Mouse (Mus musculus) stomach, postnatal 0 days (tissue): Measurements from ENCODE around the gene Chil1. TPM values are rescaled to one million over a fixed set of nuclear protein-coding genes. Genes with fewer than 3 reads are reported as not detected.

ENCODE experiments used
- ATAC-seq: fragments of 200-750 bp; cut with Nextera tagmentation; 2 replicates; pipeline ENCODE4 v1.8.0; 2017; ENCODE audit not compliant: low FRiP score, low TSS enrichment
- DNase-seq: peaks from one replicate; pipeline ENCODE4 v3.0.0-alpha.2; 2016; ENCODE audit warnings: low spot score
- H3K27ac ChIP-seq: fragments of 300-500 bp; sonication (generic); replicated peaks from 2 replicates; pipeline ENCODE4 v1.5.1; 2014; ENCODE audit warnings: mild to moderate bottlenecking, control low read depth
- H3K27me3 ChIP-seq: fragments of 300-500 bp; sonication (generic); 2 replicates; pipeline ENCODE4 v1.6.1; 2014; ENCODE audit warnings: low read length; ENCODE audit not compliant: control insufficient read depth, insufficient read depth
- H3K36me3 ChIP-seq: fragments of 300-500 bp; sonication (generic); 2 replicates; pipeline ENCODE4 v1.6.1; 2014; ENCODE audit warnings: low read length, mixed read lengths; ENCODE audit not compliant: control insufficient read depth, insufficient read depth
- H3K4me1 ChIP-seq: fragments of 300-500 bp; sonication (generic); replicated peaks from 2 replicates; pipeline ENCODE4 v1.6.1; 2014; ENCODE audit warnings: antibody characterized with exemption; ENCODE audit not compliant: control insufficient read depth, insufficient read depth
- H3K4me2 ChIP-seq: fragments of 300-500 bp; sonication (generic); replicated peaks from 2 replicates; pipeline ENCODE4 v1.6.1; 2014; ENCODE audit warnings: low read depth, mild to moderate bottlenecking, control low read depth, moderate library complexity
- H3K4me3 ChIP-seq: fragments of 300-500 bp; sonication (generic); 2 replicates; pipeline ENCODE4 v1.5.1; 2014; ENCODE audit warnings: low read depth, low read length, control low read depth
- H3K9ac ChIP-seq: fragments of 300-500 bp; sonication (generic); 2 replicates; pipeline ENCODE4 v1.6.1; 2014; ENCODE audit warnings: mild to moderate bottlenecking, low read length, control low read depth, mixed read lengths
- H3K9me3 ChIP-seq: fragments of 300-500 bp; sonication (generic); 2 replicates; pipeline ENCODE4 v1.6.1; 2016; ENCODE audit warnings: low read length; ENCODE audit not compliant: control insufficient read depth
- CTCF ChIP-seq: IDR thresholded peaks from 2 replicates; pipeline ENCODE4 v1.5.1; 2016; ENCODE audit warnings: antibody characterized with exemption, low read depth, mild to moderate bottlenecking, moderate library complexity
- EP300 ChIP-seq: optimal IDR thresholded peaks from 2 replicates; pipeline ENCODE3; 2016; ENCODE audit warnings: antibody characterized with exemption
- WGBS: fragments of 180-500 bp; shearing (Covaris S2); extraction: QIAGEN DNeasy Blood & Tissue Kit; methylation state at CpG from one replicate; pipeline ENCODE4 v1.1.7; 2014; 5-methylcytosine and 5-hydroxymethylcytosine counted together
- polyA plus RNA-seq: library from polyadenylated mRNA; unstranded; fragments of >200 nt; fragmentation: Nextera tagmentation; extraction: Ambion mirVana; gene quantifications from 2 replicates; pipeline ENCODE4 v1.2.1, GENCODE M21; 2015

Gene Chil1
- polyA plus RNA-seq = 2.8 and 3.1 TPM in 2 replicates

DNA sequence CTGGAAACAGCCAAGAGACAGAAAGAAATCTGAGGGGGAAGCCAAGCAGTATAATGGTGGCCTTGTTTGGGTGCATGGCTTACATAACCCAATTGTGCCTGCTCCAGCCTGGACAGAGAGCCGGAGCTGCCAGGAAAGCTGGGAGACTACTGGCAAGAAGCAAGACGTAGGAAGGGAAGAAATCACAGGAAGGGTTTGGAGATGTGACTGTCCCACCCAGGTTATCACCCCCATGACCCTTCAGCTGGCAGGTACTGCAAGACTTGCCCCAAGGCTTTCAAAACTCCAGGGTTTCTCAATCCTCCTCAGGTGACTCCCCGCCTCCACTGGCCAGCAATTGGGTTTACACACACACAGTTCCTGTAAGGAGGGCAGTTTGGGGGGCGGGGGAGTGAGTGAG lies at the start of gene Chil1:
Gene Chil1 (plus strand): TSS at position 152 of the 400 bp plus-strand sequence.
- Histone ChIP-seq H3K4me2 (no peak within 1 kb of the TSS), H3K36me3 (no peaks in the 10 kb centered on the region), H3K9ac (peak within 1 kb of the TSS; percentile 13; the same call in 1 of the 2 replicates), H3K4me1 (no peaks in the 10 kb centered on the region), H3K27ac (no peak within 1 kb of the TSS), H3K9me3 (no peaks in the 10 kb centered on the region), H3K27me3 (no peaks in the 10 kb centered on the region), H3K4me3 (no peak within 1 kb of the TSS)
- WGBS = 62% methylated on average over 4 of the region's 4 CpGs
- ATAC-seq (0 out of 2 replicates have a peak, but pooled peaks have one; percentile 30), DNase-seq (no peak)
- TF ChIP-seq CTCF = no peak
- no peak for TF ChIP-seq EP300

DNA sequence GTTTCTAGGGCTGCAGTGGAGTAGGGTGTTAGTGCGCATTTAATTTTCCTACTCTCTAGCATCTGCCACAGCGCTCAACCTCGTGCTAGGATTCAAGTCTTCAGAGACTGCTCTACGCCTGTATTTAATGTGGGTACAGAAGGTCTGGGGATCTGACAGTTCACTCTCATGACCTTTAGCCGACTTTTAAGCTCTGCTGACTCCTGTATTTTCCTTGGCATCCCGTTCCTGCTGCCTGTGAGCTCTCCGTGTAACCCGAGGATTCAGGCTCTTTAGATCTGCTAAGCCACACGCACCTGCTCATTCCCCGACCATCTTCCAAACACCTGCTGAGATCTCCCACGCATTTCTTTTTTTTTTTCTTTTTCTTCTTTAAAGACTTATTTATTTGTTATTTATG lies 48.7 kb upstream of the Chil1 start:
- Histone ChIP-seq H3K9me3 (no peaks in the 10 kb centered on the region), H3K4me1 (no peaks in the 10 kb centered on the region), H3K4me2 (no peak overlapping the region), H3K4me3 (no peak overlapping the region), H3K27ac (no peak overlapping the region), H3K36me3 (no peaks in the 10 kb centered on the region), H3K27me3 (no peaks in the 10 kb centered on the region), H3K9ac (no peak overlapping the region)
- DNase-seq (no peak), ATAC-seq (no peak)
- TF ChIP-seq CTCF (no peak), EP300 (no peak)
- WGBS = 52% methylated on average over 11 of the region's 11 CpGs

DNA sequence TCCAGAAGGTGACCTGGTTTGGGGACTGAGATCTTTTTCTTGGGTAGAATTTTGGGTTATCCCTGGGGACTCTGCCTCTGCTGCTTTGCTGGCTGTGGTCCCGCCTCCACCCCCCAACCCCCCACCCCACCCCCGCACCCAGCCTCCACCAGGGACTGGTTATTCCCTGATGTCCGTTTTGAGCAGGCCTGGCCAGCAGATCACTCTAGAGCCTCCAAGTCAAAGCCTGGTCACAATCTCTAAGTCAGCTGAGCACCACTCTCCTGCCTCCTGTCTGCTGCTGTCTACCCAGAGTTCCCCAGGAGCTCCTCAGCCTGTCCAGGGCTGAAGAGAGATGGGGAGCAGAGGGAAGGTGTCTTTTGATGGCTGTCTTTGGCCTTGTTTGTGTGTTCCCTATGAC lies 45.6 kb upstream of the Chil1 start:
- ATAC-seq (no peak), DNase-seq (no peak)

DNA sequence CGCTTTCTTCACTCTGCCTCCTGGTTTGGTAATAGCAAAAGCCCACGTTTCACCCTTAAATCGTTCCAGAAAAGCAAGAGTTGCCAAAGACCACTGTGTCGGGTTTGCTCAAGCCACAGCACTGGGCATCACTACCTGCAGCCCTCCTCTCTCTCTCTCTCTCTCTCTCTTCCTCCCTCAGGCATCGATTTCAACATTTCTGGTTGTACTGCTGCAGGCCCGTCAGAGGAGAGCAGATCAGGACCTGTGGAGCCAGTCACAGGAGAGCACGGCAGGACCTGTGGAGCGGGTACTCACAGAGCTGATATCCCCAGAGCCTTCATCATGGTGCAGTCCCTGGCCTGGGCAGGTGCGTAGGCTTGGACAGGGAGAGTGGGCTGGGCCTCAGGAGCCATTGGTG lies 43.6 kb upstream of the Chil1 start:
- no peak overlapping the region for H3K27ac ChIP-seq
- H3K4me1 ChIP-seq = no peaks in the 10 kb centered on the region
- TF ChIP-seq CTCF = no peak
- TF ChIP-seq EP300 = no peak
- H3K36me3 ChIP-seq = no peaks in the 10 kb centered on the region
- no peak overlapping the region for H3K4me2 ChIP-seq
- DNase-seq (no peak), ATAC-seq (no peak)
- no peaks in the 10 kb centered on the region for H3K9me3 ChIP-seq
- 70% methylated on average over 9 of the region's 9 CpGs for WGBS
- no peaks in the 10 kb centered on the region for H3K27me3 ChIP-seq
- H3K4me3 ChIP-seq = no peak overlapping the region
- H3K9ac ChIP-seq = no peak overlapping the region

More for the DNA sequence above, 45.6 kb upstream of the Chil1 start:
- WGBS = 65% methylated on average over 3 of the region's 3 CpGs
- Histone ChIP-seq H3K27ac (no peak overlapping the region), H3K4me3 (no peak overlapping the region), H3K9ac (no peak overlapping the region), H3K27me3 (no peaks in the 10 kb centered on the region), H3K4me2 (no peak overlapping the region), H3K36me3 (no peaks in the 10 kb centered on the region), H3K9me3 (no peaks in the 10 kb centered on the region), H3K4me1 (no peaks in the 10 kb centered on the region)
- TF ChIP-seq EP300 (no peak), CTCF (no peak)

DNA sequence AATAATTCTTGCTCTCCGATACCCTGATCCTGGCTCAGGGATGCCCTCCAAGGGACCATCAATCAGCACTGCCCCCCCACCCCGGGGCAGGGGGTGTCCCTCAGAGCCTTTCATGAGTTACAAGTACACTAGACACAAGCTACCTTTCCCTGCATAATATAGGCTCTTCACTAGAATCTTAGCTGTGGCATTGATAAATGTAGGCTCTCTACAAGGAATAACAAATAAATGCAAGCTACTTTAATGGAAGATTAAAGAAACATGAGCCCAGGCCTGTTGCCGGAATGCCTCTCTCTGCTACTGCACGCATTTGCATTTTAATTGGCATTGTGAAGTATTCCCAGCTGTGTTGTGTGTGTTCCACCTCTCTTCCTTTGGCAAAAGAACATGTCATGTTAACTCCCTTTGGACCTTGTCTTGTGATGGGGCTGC lies 39.6 kb upstream of the Chil1 start:
- Histone ChIP-seq H3K9me3 (no peaks in the 10 kb centered on the region), H3K27ac (no peak overlapping the region), H3K36me3 (no peaks in the 10 kb centered on the region), H3K27me3 (no peaks in the 10 kb centered on the region), H3K4me1 (no peaks in the 10 kb centered on the region), H3K9ac (no peak overlapping the region), H3K4me3 (no peak overlapping the region), H3K4me2 (no peak overlapping the region)
- ATAC-seq = no peak
- no peak for DNase-seq
- 44% methylated on average over 4 of the region's 4 CpGs for WGBS
- TF ChIP-seq EP300 = no peak
- TF ChIP-seq CTCF = no peak

DNA sequence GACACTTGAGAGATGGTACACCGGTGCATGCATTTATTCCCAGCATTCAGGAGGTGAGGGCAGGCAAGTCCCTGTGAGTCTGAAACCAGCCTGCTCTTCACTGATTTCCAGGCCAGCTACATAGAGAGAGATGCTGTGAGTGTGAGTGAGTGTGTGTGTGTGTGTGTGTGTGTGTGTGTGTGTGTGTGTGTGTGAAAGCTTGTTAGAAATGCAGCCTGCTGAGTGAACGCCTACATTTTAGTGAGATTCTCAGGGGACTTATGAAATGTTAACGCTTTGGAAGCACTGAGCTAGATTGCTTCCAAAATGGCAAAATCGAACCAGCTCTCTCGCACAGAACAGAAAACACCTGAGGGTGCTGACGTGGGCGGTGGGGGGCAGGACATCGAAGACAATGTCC lies 35.9 kb upstream of the Chil1 start:
- TF ChIP-seq CTCF (no peak), EP300 (no peak)
- no peak overlapping the region for H3K4me2 ChIP-seq
- no peak overlapping the region for H3K27ac ChIP-seq
- DNase-seq (no peak), ATAC-seq (no peak)
- H3K36me3 ChIP-seq = no peaks in the 10 kb centered on the region
- no peaks in the 10 kb centered on the region for H3K4me1 ChIP-seq
- no peak overlapping the region for H3K9ac ChIP-seq
- H3K4me3 ChIP-seq = no peak overlapping the region
- H3K9me3 ChIP-seq = no peaks in the 10 kb centered on the region
- 87% methylated on average over 8 of the region's 8 CpGs for WGBS
- no peaks in the 10 kb centered on the region for H3K27me3 ChIP-seq
